Comparison of ENCODE assay signal across 18 mouse cellular contexts in the genomic region with DNA sequence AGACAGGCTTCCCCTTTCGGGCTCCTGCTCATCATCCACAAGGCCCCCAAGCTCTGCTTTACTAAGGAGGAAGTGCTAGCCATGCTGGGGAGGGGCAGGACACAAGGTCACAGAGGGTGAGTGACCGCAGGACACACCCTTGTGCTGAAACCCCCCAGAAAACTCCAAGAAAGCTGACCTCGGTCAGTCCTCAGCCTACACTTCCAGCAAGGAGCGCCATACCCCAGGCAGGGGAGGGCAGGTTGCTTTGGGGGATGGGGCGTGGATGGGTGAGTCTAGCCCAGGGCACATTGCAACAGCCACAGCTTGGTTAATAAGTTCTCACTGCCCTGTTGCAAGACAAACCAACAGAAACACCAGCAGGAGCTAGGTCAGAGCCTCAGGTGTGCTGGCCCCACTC. TPM values are rescaled to one million over a fixed set of nuclear protein-coding genes. Genes with fewer than 3 reads are reported as not detected.
DNase-seq lines count a peak whose midpoint lies in the region; ATAC-seq and TF ChIP-seq lines count a peak whose summit lies in the region.
"Had no signal": no experiment of that assay in that cellular context is flagged by ENCODE, and none has a peak within 500 bp of the region (broad histone marks: within the 10 kb centered on the region; RNA-seq: fewer than 3 reads in every experiment).

No protein-coding gene starts in this region.

- no peak overlapping the region for H3K9ac ChIP-seq in intestine, embryonic 15.5 days
- H3K9ac ChIP-seq in intestine, postnatal 0 days (ENCODE audit: low read depth, low read length): no peak overlapping the region
- no peak overlapping the region for H3K9ac ChIP-seq in kidney, postnatal 0 days (ENCODE audit: low read depth, low read length)
- no peak overlapping the region for H3K9ac ChIP-seq in liver, embryonic 13.5 days
- no peak overlapping the region for H3K9ac ChIP-seq in midbrain, postnatal 0 days (replicated peaks; ENCODE audit: low read length, poor library complexity, severe bottlenecking)
- no peak overlapping the region for H3K9ac ChIP-seq in forebrain, embryonic 14.5 days (ENCODE audit: low read length)
- H3K9ac ChIP-seq: heart, embryonic 15.5 days; hindbrain, embryonic 12.5 days; limb, embryonic 13.5 days; midbrain, embryonic 15.5 days; neural tube, embryonic 15.5 days had no signal

- ATAC-seq in intestine, embryonic 15.5 days: peak; percentile 36; the same call in 1 of the 2 replicates
- ATAC-seq in intestine, postnatal 0 days: no peak
- ATAC-seq in kidney, postnatal 0 days (replicated peaks; ENCODE audit: low FRiP score, low read depth): peak; percentile 86
- ATAC-seq in liver, embryonic 13.5 days (ENCODE audit: low read depth): peak; percentile 72
- no peak for ATAC-seq in midbrain, postnatal 0 days (ENCODE audit: low FRiP score)
- no peak for ATAC-seq in forebrain, embryonic 14.5 days
- ATAC-seq: midbrain, embryonic 15.5 days had no signal

- no peak overlapping the region for H3K4me2 ChIP-seq in intestine, embryonic 15.5 days (replicated peaks)
- H3K4me2 ChIP-seq in intestine, postnatal 0 days (replicated peaks; ENCODE audit: low read depth): no peak overlapping the region
- H3K4me2 ChIP-seq in kidney, postnatal 0 days (ENCODE audit: low read length): no peak overlapping the region
- no peak overlapping the region for H3K4me2 ChIP-seq in liver, embryonic 13.5 days
- no peak overlapping the region for H3K4me2 ChIP-seq in midbrain, postnatal 0 days (ENCODE audit: low read depth, low read length, poor library complexity, severe bottlenecking)
- H3K4me2 ChIP-seq in forebrain, embryonic 14.5 days (ENCODE audit: low read length): no peak overlapping the region
- H3K4me2 ChIP-seq: heart, embryonic 15.5 days; hindbrain, embryonic 12.5 days; limb, embryonic 13.5 days; midbrain, embryonic 15.5 days; neural tube, embryonic 15.5 days had no signal

- no peak for TF ChIP-seq CTCF in intestine, postnatal 0 days (IDR thresholded peaks at IDR 0.05; ENCODE audit: low read depth)
- TF ChIP-seq CTCF in kidney, postnatal 0 days (IDR thresholded peaks at IDR 0.05; ENCODE audit: low read depth): no peak
- no peak for TF ChIP-seq CTCF in midbrain, postnatal 0 days (IDR thresholded peaks at IDR 0.05)

- H3K36me3 ChIP-seq in intestine, embryonic 15.5 days: no peaks in the 10 kb centered on the region
- no peaks in the 10 kb centered on the region for H3K36me3 ChIP-seq in intestine, postnatal 0 days (ENCODE audit: control insufficient read depth, insufficient read depth)
- H3K36me3 ChIP-seq in kidney, postnatal 0 days (ENCODE audit: insufficient read depth, low read length): no peaks in the 10 kb centered on the region
- H3K36me3 ChIP-seq in liver, embryonic 13.5 days: peaks cover 10% of the 10 kb centered on the region; the same call in 1 of the 2 replicates
- H3K36me3 ChIP-seq in midbrain, postnatal 0 days (ENCODE audit: insufficient read depth, low read length): no peaks in the 10 kb centered on the region
- no peaks in the 10 kb centered on the region for H3K36me3 ChIP-seq in forebrain, embryonic 14.5 days (ENCODE audit: control insufficient read depth, insufficient read depth, low read length)
- H3K36me3 ChIP-seq: embryonic facial prominence, embryonic 10.5 days; heart, embryonic 15.5 days; hindbrain, embryonic 12.5 days; limb, embryonic 13.5 days; midbrain, embryonic 15.5 days; neural tube, embryonic 15.5 days had no signal

- no peak overlapping the region for H3K27ac ChIP-seq in intestine, embryonic 15.5 days
- no peak overlapping the region for H3K27ac ChIP-seq in intestine, postnatal 0 days (ENCODE audit: low read depth, low read length)
- H3K27ac ChIP-seq in kidney, postnatal 0 days: peak overlapping the region; percentile 47
- peak overlapping the region; percentile 72 for H3K27ac ChIP-seq in liver, embryonic 13.5 days
- no peak overlapping the region for H3K27ac ChIP-seq in midbrain, postnatal 0 days (ENCODE audit: low read depth, low read length)
- H3K27ac ChIP-seq in forebrain, embryonic 14.5 days (ENCODE audit: low read depth, low read length): no peak overlapping the region
- H3K27ac ChIP-seq: embryonic facial prominence, embryonic 10.5 days; heart, embryonic 15.5 days; hindbrain, embryonic 12.5 days; layer of hippocampus, adult 2 months; left cerebral cortex, adult 2 months; limb, embryonic 13.5 days; midbrain, embryonic 15.5 days; neural tube, embryonic 15.5 days had no signal

- H3K27me3 ChIP-seq in intestine, embryonic 15.5 days (replicated peaks): no peaks in the 10 kb centered on the region
- H3K27me3 ChIP-seq in intestine, postnatal 0 days (replicated peaks; ENCODE audit: control insufficient read depth, insufficient read depth, low read length): no peaks in the 10 kb centered on the region
- H3K27me3 ChIP-seq in kidney, postnatal 0 days (ENCODE audit: insufficient read depth, low read length): no peaks in the 10 kb centered on the region
- H3K27me3 ChIP-seq in liver, embryonic 13.5 days: 0 out of 2 replicates have a peak, but pooled peaks cover 6% of the 10 kb centered on the region
- peaks cover under 1% of the 10 kb centered on the region; the same call in 1 of the 2 replicates for H3K27me3 ChIP-seq in midbrain, postnatal 0 days (ENCODE audit: insufficient read depth, low read length)
- no peaks in the 10 kb centered on the region; the same call in 1 of the 2 replicates for H3K27me3 ChIP-seq in forebrain, embryonic 14.5 days (replicated peaks; ENCODE audit: control insufficient read depth, insufficient read depth, low read length)
- H3K27me3 ChIP-seq: midbrain, embryonic 15.5 days had no signal

- H3K4me3 ChIP-seq in intestine, embryonic 15.5 days (replicated peaks): no peak overlapping the region
- no peak overlapping the region for H3K4me3 ChIP-seq in intestine, postnatal 0 days (ENCODE audit: low read depth, low read length)
- no peak overlapping the region for H3K4me3 ChIP-seq in kidney, postnatal 0 days (replicated peaks; ENCODE audit: low read depth, low read length)
- H3K4me3 ChIP-seq in liver, embryonic 13.5 days (replicated peaks): no peak overlapping the region
- H3K4me3 ChIP-seq in midbrain, postnatal 0 days (ENCODE audit: low read depth, low read length): no peak overlapping the region
- H3K4me3 ChIP-seq in forebrain, embryonic 14.5 days (ENCODE audit: low read depth, low read length): no peak overlapping the region
- H3K4me3 ChIP-seq: embryonic facial prominence, embryonic 10.5 days; heart, embryonic 15.5 days; hindbrain, embryonic 12.5 days; layer of hippocampus, adult 2 months; left cerebral cortex, adult 2 months; limb, embryonic 13.5 days; midbrain, embryonic 15.5 days; neural tube, embryonic 15.5 days had no signal

- 80% methylated on average over 5 of the region's 5 CpGs for WGBS in intestine, embryonic 15.5 days
- 72% methylated on average over 5 of the region's 5 CpGs for WGBS in intestine, postnatal 0 days
- WGBS in kidney, postnatal 0 days: 56% methylated on average over 5 of the region's 5 CpGs
- WGBS in liver, embryonic 13.5 days (ENCODE audit: insufficient replicate concordance): 46% methylated on average over 5 of the region's 5 CpGs
- WGBS in midbrain, postnatal 0 days: 82% methylated on average over 5 of the region's 5 CpGs
- 90% methylated on average over 5 of the region's 5 CpGs for WGBS in forebrain, embryonic 14.5 days

- H3K9me3 ChIP-seq in intestine, embryonic 15.5 days: no peaks in the 10 kb centered on the region
- no peaks in the 10 kb centered on the region for H3K9me3 ChIP-seq in intestine, postnatal 0 days (ENCODE audit: control insufficient read depth)
- no peaks in the 10 kb centered on the region for H3K9me3 ChIP-seq in kidney, postnatal 0 days (replicated peaks; ENCODE audit: low read length)
- no peaks in the 10 kb centered on the region for H3K9me3 ChIP-seq in liver, embryonic 13.5 days (replicated peaks)
- no peaks in the 10 kb centered on the region for H3K9me3 ChIP-seq in midbrain, postnatal 0 days (ENCODE audit: low read length)
- no peaks in the 10 kb centered on the region for H3K9me3 ChIP-seq in forebrain, embryonic 14.5 days (replicated peaks; ENCODE audit: control insufficient read depth, low read length)
- H3K9me3 ChIP-seq: embryonic facial prominence, embryonic 10.5 days; heart, embryonic 15.5 days; hindbrain, embryonic 12.5 days; limb, embryonic 13.5 days; midbrain, embryonic 15.5 days; neural tube, embryonic 15.5 days had no signal

- peak; percentile 24 for DNase-seq in kidney, postnatal 0 days (ENCODE audit: low spot score)
- DNase-seq in liver, embryonic 13.5 days: no peak
- DNase-seq in urinary bladder, postnatal 25 days (ENCODE audit: low spot score): no peak
- DNase-seq in midbrain, postnatal 0 days (ENCODE audit: low spot score): no peak
- no peak for DNase-seq in forebrain, embryonic 14.5 days (ENCODE audit: low spot score)
- no peak for DNase-seq in B cell, adult 2 months
- DNase-seq: adrenal gland, postnatal 10 days had no signal

- H3K4me1 ChIP-seq in intestine, embryonic 15.5 days (replicated peaks): no peaks in the 10 kb centered on the region
- no peaks in the 10 kb centered on the region for H3K4me1 ChIP-seq in intestine, postnatal 0 days (replicated peaks; ENCODE audit: control insufficient read depth, insufficient read depth, low read length)
- no peaks in the 10 kb centered on the region for H3K4me1 ChIP-seq in kidney, postnatal 0 days (replicated peaks; ENCODE audit: insufficient read depth, low read length)
- peaks cover 29% of the 10 kb centered on the region for H3K4me1 ChIP-seq in liver, embryonic 13.5 days (replicated peaks)
- H3K4me1 ChIP-seq in midbrain, postnatal 0 days (ENCODE audit: insufficient read depth, low read length): peaks cover 2% of the 10 kb centered on the region; the same call in 1 of the 2 replicates
- H3K4me1 ChIP-seq in forebrain, embryonic 14.5 days (ENCODE audit: control insufficient read depth, insufficient read depth, low read length): no peaks in the 10 kb centered on the region

RNA-seq across cellular contexts. Expression of gene Chst13, which starts 4.6 kb away (rescaled TPM):
- polyA plus RNA-seq in intestine, embryonic 15.5 days (2015; fragmentation: Nextera tagmentation; extraction: Ambion mirVana): 0.58 and 0.62 TPM in 2 replicates
- polyA plus RNA-seq in intestine, postnatal 0 days (2015; fragmentation: Nextera tagmentation; extraction: Ambion mirVana): not detected in 2 replicates
- polyA plus RNA-seq in kidney, postnatal 0 days (2015; fragmentation: Nextera tagmentation; extraction: Ambion mirVana): 4.4 and 6.0 TPM in 2 replicates
- polyA plus RNA-seq in liver, embryonic 13.5 days (2015; fragmentation: Nextera tagmentation; extraction: Ambion mirVana): 16.9 and 17.2 TPM in 2 replicates
- not detected in 2 replicates for total RNA-seq in midbrain, postnatal 0 days (2014; rRNA removed)
- polyA plus RNA-seq in midbrain, postnatal 0 days (2015; fragmentation: Nextera tagmentation; extraction: Ambion mirVana): 0.44 TPM in 1 of 2 replicates, not detected in the other
- not detected in 2 replicates for polyA plus RNA-seq in forebrain, embryonic 14.5 days (2014; fragmentation: Nextera tagmentation; extraction: Ambion mirVana)
- total RNA-seq: gastrocnemius, postnatal 36 days; layer of hippocampus, adult 2 months; left cerebral cortex, adult 2 months had no signal
- polyA plus RNA-seq: heart, embryonic 15.5 days; midbrain, embryonic 15.5 days had no signal

RNA-seq across cellular contexts. Expression of gene Uroc1, which starts 12.7 kb away (rescaled TPM):
- 0.34 TPM in 2 replicates for polyA plus RNA-seq in intestine, embryonic 15.5 days (2015; fragmentation: Nextera tagmentation; extraction: Ambion mirVana)
- 0.04 TPM in 1 of 2 replicates, not detected in the other for polyA plus RNA-seq in intestine, postnatal 0 days (2015; fragmentation: Nextera tagmentation; extraction: Ambion mirVana)
- polyA plus RNA-seq in kidney, postnatal 0 days (2015; fragmentation: Nextera tagmentation; extraction: Ambion mirVana): 0.38 and 0.69 TPM in 2 replicates
- polyA plus RNA-seq in liver, embryonic 13.5 days (2015; fragmentation: Nextera tagmentation; extraction: Ambion mirVana): 6.3 and 7.9 TPM in 2 replicates
- total RNA-seq in midbrain, postnatal 0 days (2014; rRNA removed): not detected in 2 replicates
- polyA plus RNA-seq in midbrain, postnatal 0 days (2015; fragmentation: Nextera tagmentation; extraction: Ambion mirVana): not detected in 2 replicates
- polyA plus RNA-seq in forebrain, embryonic 14.5 days (2014; fragmentation: Nextera tagmentation; extraction: Ambion mirVana): not detected in 2 replicates
- total RNA-seq: layer of hippocampus, adult 2 months; left cerebral cortex, adult 2 months had no signal
- polyA plus RNA-seq: heart, embryonic 15.5 days; hindbrain, embryonic 12.5 days; midbrain, embryonic 15.5 days; neural tube, embryonic 15.5 days had no signal

RNA-seq across cellular contexts. Expression of gene BC048671, which starts 19.4 kb away (rescaled TPM):
- polyA plus RNA-seq in intestine, embryonic 15.5 days (2015; fragmentation: Nextera tagmentation; extraction: Ambion mirVana): not detected in 2 replicates
- not detected in 2 replicates for polyA plus RNA-seq in intestine, postnatal 0 days (2015; fragmentation: Nextera tagmentation; extraction: Ambion mirVana)
- polyA plus RNA-seq in kidney, postnatal 0 days (2015; fragmentation: Nextera tagmentation; extraction: Ambion mirVana): not detected in 2 replicates
- not detected in 2 replicates for polyA plus RNA-seq in liver, embryonic 13.5 days (2015; fragmentation: Nextera tagmentation; extraction: Ambion mirVana)
- not detected in 2 replicates for total RNA-seq in midbrain, postnatal 0 days (2014; rRNA removed)
- polyA plus RNA-seq in midbrain, postnatal 0 days (2015; fragmentation: Nextera tagmentation; extraction: Ambion mirVana): not detected in 2 replicates
- not detected in 2 replicates for polyA plus RNA-seq in forebrain, embryonic 14.5 days (2014; fragmentation: Nextera tagmentation; extraction: Ambion mirVana)
- total RNA-seq: adrenal gland, postnatal 10 days; gastrocnemius, postnatal 36 days; layer of hippocampus, adult 2 months; left cerebral cortex, adult 2 months had no signal
- polyA plus RNA-seq: embryonic facial prominence, embryonic 10.5 days; heart, embryonic 15.5 days; hindbrain, embryonic 12.5 days; limb, embryonic 13.5 days; midbrain, embryonic 15.5 days; neural tube, embryonic 15.5 days had no signal

RNA-seq across cellular contexts. Expression of gene Zxdc, which starts 48.9 kb away (rescaled TPM):
- polyA plus RNA-seq in intestine, embryonic 15.5 days (2015; fragmentation: Nextera tagmentation; extraction: Ambion mirVana): 7.1 and 7.3 TPM in 2 replicates
- polyA plus RNA-seq in intestine, postnatal 0 days (2015; fragmentation: Nextera tagmentation; extraction: Ambion mirVana): 5.0 and 5.3 TPM in 2 replicates
- 8.8 and 9.1 TPM in 2 replicates for polyA plus RNA-seq in kidney, postnatal 0 days (2015; fragmentation: Nextera tagmentation; extraction: Ambion mirVana)
- 2.6 and 2.7 TPM in 2 replicates for polyA plus RNA-seq in liver, embryonic 13.5 days (2015; fragmentation: Nextera tagmentation; extraction: Ambion mirVana)
- total RNA-seq in midbrain, postnatal 0 days (2014; rRNA removed): 38.7 and 46.3 TPM in 2 replicates
- 6.5 and 6.9 TPM in 2 replicates for polyA plus RNA-seq in midbrain, postnatal 0 days (2015; fragmentation: Nextera tagmentation; extraction: Ambion mirVana)
- 13.4 and 14.0 TPM in 2 replicates for polyA plus RNA-seq in forebrain, embryonic 14.5 days (2014; fragmentation: Nextera tagmentation; extraction: Ambion mirVana)

Comparison
In these comparisons a context has a peak if more than half of its experiments do, and no peak if none do; other contexts are left out.
1. ATAC-seq: peak in intestine, embryonic 15.5 days (single experiment), kidney, postnatal 0 days (single experiment) and liver, embryonic 13.5 days (single experiment); none in intestine, postnatal 0 days (single experiment), midbrain, postnatal 0 days (single experiment) and forebrain, embryonic 14.5 days (single experiment).
2. H3K27ac ChIP-seq: peak in kidney, postnatal 0 days (single experiment) and liver, embryonic 13.5 days (single experiment); none in intestine, embryonic 15.5 days (single experiment), intestine, postnatal 0 days (single experiment), midbrain, postnatal 0 days (single experiment) and forebrain, embryonic 14.5 days (single experiment).